Mouse (Mus musculus) forebrain, embryonic 11.5 days (tissue): ENCODE data around the gene B3gnt9. TPM values are rescaled to one million over a fixed set of nuclear protein-coding genes. Genes with fewer than 3 reads are reported as not detected.
"Not testable (repeated sequence)": the region's sequence is repeated elsewhere in the genome, so short reads cannot be mapped to it uniquely, and the experiment has no call there.

ENCODE experiments used
- ATAC-seq: fragments of 200-750 bp; cut with Nextera tagmentation; replicated peaks from 2 replicates; pipeline ENCODE4 v1.8.0; 2017; ENCODE audit warnings: moderate TSS enrichment; ENCODE audit not compliant: low FRiP score
- DNase-seq: peaks from one replicate; pipeline ENCODE4 v3.0.0-alpha.2; 2017; ENCODE audit warnings: low spot score
- H3K27ac ChIP-seq: fragments of 300-500 bp; sonication (generic); 2 replicates; pipeline ENCODE4 v1.5.1; 2014; ENCODE audit warnings: low read depth, low read length
- H3K27me3 ChIP-seq: fragments of 300-500 bp; sonication (generic); 2 replicates; pipeline ENCODE4 v1.6.1; 2014; ENCODE audit warnings: mild to moderate bottlenecking, low read length, mixed read lengths; ENCODE audit not compliant: control insufficient read depth, insufficient read depth
- H3K36me3 ChIP-seq: fragments of 300-500 bp; sonication (generic); 2 replicates; pipeline ENCODE4 v1.6.1; 2014; ENCODE audit warnings: mild to moderate bottlenecking, low read length, moderate library complexity, mixed read lengths; ENCODE audit not compliant: control insufficient read depth, insufficient read depth
- H3K4me1 ChIP-seq: fragments of 300-500 bp; sonication (generic); replicated peaks from 2 replicates; pipeline ENCODE4 v1.6.1; 2014; ENCODE audit warnings: low read length, mixed read lengths; ENCODE audit not compliant: control insufficient read depth, insufficient read depth
- H3K4me2 ChIP-seq: fragments of 300-500 bp; sonication (generic); 2 replicates; pipeline ENCODE4 v1.6.1; 2014; ENCODE audit warnings: low read depth, mild to moderate bottlenecking, low read length, moderate library complexity, mixed read lengths; ENCODE audit not compliant: severe bottlenecking
- H3K4me3 ChIP-seq: fragments of 300-500 bp; sonication (generic); 2 replicates; pipeline ENCODE4 v1.5.1; 2014; ENCODE audit warnings: low read depth, low read length
- H3K9ac ChIP-seq: fragments of 300-500 bp; sonication (generic); 2 replicates; pipeline ENCODE4 v1.6.1; 2014; ENCODE audit warnings: low read length
- H3K9me3 ChIP-seq: fragments of 300-500 bp; sonication (generic); 2 replicates; pipeline ENCODE4 v1.6.1; 2016; ENCODE audit warnings: low read length, mixed read lengths; ENCODE audit not compliant: control insufficient read depth
- WGBS: fragments of 180-500 bp; shearing (Covaris S2); extraction: QIAGEN DNeasy Blood & Tissue Kit; methylation state at CpG from one replicate; pipeline ENCODE4 v1.1.7; 2014; 5-methylcytosine and 5-hydroxymethylcytosine counted together
- polyA plus RNA-seq: library from polyadenylated mRNA; unstranded; fragments of >200 nt; fragmentation: Nextera tagmentation; extraction: Ambion mirVana; gene quantifications from 2 replicates; pipeline ENCODE4 v1.2.1, GENCODE M21; 2014

Gene B3gnt9
- polyA plus RNA-seq, 1 experiment from 2014 or later, result 2.9 TPM

GRCm38 (mm10) chr8:105294776-105295175, 39.8 kb upstream of the B3gnt9 start:
- no peak for ATAC-seq
- 60% methylated on average over 9 of the region's 9 CpGs for WGBS
- Histone ChIP-seq H3K27ac (no peak overlapping the region), H3K27me3 (peaks cover 9% of the 10 kb centered on the region), H3K9ac (no peak overlapping the region), H3K9me3 (no peaks in the 10 kb centered on the region), H3K4me2 (no peak overlapping the region), H3K36me3 (no peaks in the 10 kb centered on the region), H3K4me3 (no peak overlapping the region), H3K4me1 (peaks cover 19% of the 10 kb centered on the region)
- DNase-seq, result peak; percentile 46

GRCm38 (mm10) chr8:105293405-105293804, 38.5 kb upstream of the B3gnt9 start:
- Histone ChIP-seq H3K4me3 (no peak overlapping the region), H3K4me2 (no peak overlapping the region), H3K9ac (no peak overlapping the region), H3K27me3 (peaks cover 9% of the 10 kb centered on the region), H3K27ac (no peak overlapping the region), H3K36me3 (no peaks in the 10 kb centered on the region), H3K4me1 (peaks cover 13% of the 10 kb centered on the region), H3K9me3 (no peaks in the 10 kb centered on the region)
- DNase-seq, result peak; percentile 61
- WGBS, result 69% methylated on average over 19 of the region's 19 CpGs
- ATAC-seq, result no peak

- Histone ChIP-seq H3K9ac (no peak overlapping the region), H3K4me2 (no peak overlapping the region), H3K36me3 (no peaks in the 10 kb centered on the region), H3K4me1 (peaks cover 13% of the 10 kb centered on the region), H3K27ac (no peak overlapping the region), H3K9me3 (no peaks in the 10 kb centered on the region), H3K4me3 (no peak overlapping the region), H3K27me3 (peaks cover 9% of the 10 kb centered on the region)
- DNase-seq, result peak; percentile 50
- no peak for ATAC-seq
- WGBS, result 85% methylated on average over 7 of the region's 7 CpGs
Observed at GRCm38 (mm10) chr8:105292471-105292870, 37.5 kb upstream of the B3gnt9 start.

- not testable (repeated sequence) for H3K36me3 ChIP-seq, H3K4me3 ChIP-seq, H3K27ac ChIP-seq, H3K4me2 ChIP-seq, H3K27me3 ChIP-seq, H3K9ac ChIP-seq, H3K9me3 ChIP-seq, ATAC-seq
- 68% methylated on average over 3 of the region's 3 CpGs for WGBS
- H3K4me1 ChIP-seq, result peaks cover 13% of the 10 kb centered on the region
- DNase-seq, result peak; percentile 43
Observed at GRCm38 (mm10) chr8:105291802-105292201, 36.8 kb upstream of the B3gnt9 start.

- not testable (repeated sequence) for H3K27me3 ChIP-seq, ATAC-seq, H3K27ac ChIP-seq, H3K9ac ChIP-seq, H3K36me3 ChIP-seq, H3K9me3 ChIP-seq, H3K4me2 ChIP-seq, H3K4me3 ChIP-seq
- 85% methylated on average over 8 of the region's 8 CpGs for WGBS
- DNase-seq, result peak; percentile 43
- peaks cover 13% of the 10 kb centered on the region for H3K4me1 ChIP-seq
Observed at GRCm38 (mm10) chr8:105291364-105291763, 36.4 kb upstream of the B3gnt9 start.

GRCm38 (mm10) chr8:105290554-105291314, 35.8 kb upstream of the B3gnt9 start:
- Histone ChIP-seq H3K27me3 (peaks cover 9% of the 10 kb centered on the region), H3K4me1 (peaks cover 13% of the 10 kb centered on the region), H3K4me3 (peak overlapping the region; percentile 39), H3K27ac (no peak overlapping the region), H3K9me3 (no peaks in the 10 kb centered on the region), H3K9ac (no peak overlapping the region), H3K36me3 (no peaks in the 10 kb centered on the region), H3K4me2 (peak overlapping the region; percentile 74; the same call in 1 of the 2 replicates)
- no peak for ATAC-seq
- DNase-seq, result peak; percentile 92
- WGBS, result 6% methylated on average over 31 of the region's 31 CpGs

GRCm38 (mm10) chr8:105289805-105290460, 35.0 kb upstream of the B3gnt9 start, which contains the start of gene 4931428F04Rik:
Gene 4931428F04Rik (minus strand): TSS chr8:105289864.
- peak; percentile 50 for ATAC-seq
- H3K27me3 ChIP-seq, result peaks cover 9% of the 10 kb centered on the region
- H3K4me1 ChIP-seq, result peaks cover 13% of the 10 kb centered on the region
- peak; percentile 81 for DNase-seq
- peak within 1 kb of the TSS; percentile 74 for H3K4me2 ChIP-seq
- H3K4me3 ChIP-seq, result peak within 1 kb of the TSS; percentile 39
- peak within 1 kb of the TSS; percentile 65 for H3K9ac ChIP-seq
- H3K27ac ChIP-seq, result peak within 1 kb of the TSS; percentile 73
- no peaks in the 10 kb centered on the region for H3K9me3 ChIP-seq
- WGBS, result 1% methylated on average over 42 of the region's 43 CpGs
- no peaks in the 10 kb centered on the region for H3K36me3 ChIP-seq

- Histone ChIP-seq H3K27me3 (peaks cover 9% of the 10 kb centered on the region), H3K4me3 (peak overlapping the region; percentile 39), H3K4me2 (peak overlapping the region; percentile 74), H3K27ac (peak overlapping the region; percentile 73), H3K9me3 (no peaks in the 10 kb centered on the region), H3K36me3 (no peaks in the 10 kb centered on the region; the same call in 1 of the 2 replicates), H3K4me1 (peaks cover 13% of the 10 kb centered on the region), H3K9ac (peak overlapping the region; percentile 65)
- under 1% methylated on average over 53 of the region's 53 CpGs for WGBS
- DNase-seq (peak; percentile 97), ATAC-seq (peak; percentile 93)
Observed at GRCm38 (mm10) chr8:105288958-105289732, 34.2 kb upstream of the B3gnt9 start.
